Mouse (Mus musculus) c-Kit-negative CD71-positive TER-119-positive erythroid progenitor cells, embryonic 14.5 days (primary cell): ENCODE measurements around the gene Asns.
"Not testable (repeated sequence)": the region's sequence is repeated elsewhere in the genome, so short reads cannot be mapped to it uniquely, and the experiment has no call there.

Source experiments
- DNase-seq: peaks from one replicate; pipeline ENCODE4 v3.0.0-alpha.2; 2013; ENCODE audit warnings: low read depth, low spot score

Gene Asns

GRCm38 (mm10) chr6:7676194-7676901 lies 16.7 kb downstream of the Asns start:
- no peak for DNase-seq

DNA sequence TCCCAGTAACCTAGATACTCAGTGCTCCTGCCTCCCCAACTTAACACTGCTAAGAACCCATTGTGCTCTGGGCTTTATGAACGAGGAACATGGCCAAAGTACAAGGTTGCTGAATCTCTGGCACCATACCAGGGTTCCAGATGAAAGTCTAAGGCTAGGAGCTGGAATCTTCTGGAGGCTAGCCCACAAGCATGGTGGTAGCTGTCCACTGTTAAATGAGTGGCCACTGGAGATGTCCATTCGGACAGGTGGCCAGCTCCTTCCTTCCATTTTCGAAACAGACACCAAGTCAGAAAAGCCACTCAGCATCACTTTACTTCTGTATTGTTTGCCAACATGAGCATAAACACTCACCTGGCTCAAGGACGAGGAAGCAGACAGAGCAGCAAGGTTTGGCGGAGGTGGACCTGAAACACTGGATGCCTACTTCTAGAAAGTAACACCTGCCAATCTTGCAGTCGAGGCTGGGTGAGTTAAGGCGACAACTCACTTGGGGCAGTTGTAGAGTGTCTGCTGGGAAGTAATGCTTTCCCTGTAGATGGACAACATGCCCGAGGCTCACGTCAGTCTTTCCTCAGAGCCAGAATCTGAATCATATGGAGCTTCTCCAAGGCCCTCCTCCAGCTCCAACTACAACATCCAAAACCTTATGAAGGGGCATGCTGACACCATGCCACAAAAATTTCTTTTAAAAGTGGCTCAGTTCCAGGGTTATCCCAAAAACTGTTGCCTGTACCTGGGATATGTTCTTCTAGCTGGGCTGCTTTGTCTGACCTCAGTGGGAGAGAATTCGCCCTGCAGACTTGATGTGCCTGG lies 20.4 kb downstream of the Asns start:
- no peak for DNase-seq

DNA sequence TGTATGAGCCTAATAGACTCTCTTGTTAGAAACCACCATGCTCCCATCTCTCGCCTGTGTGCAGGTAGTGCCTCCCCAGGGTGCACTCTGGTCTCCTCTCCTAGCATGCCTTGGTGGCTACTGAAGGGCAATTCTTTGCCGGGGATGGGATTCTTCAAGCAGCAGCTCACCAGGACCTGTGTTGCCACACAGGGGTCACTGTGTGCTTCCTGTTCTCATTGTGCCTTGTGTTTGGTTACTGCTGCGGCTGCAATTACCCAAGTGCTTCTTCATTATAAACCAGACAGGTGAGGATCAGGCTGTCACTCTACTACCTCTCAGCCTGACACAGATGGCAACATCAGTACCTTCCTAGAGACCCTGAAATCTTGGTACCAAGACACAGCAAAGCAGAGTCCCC lies 21.6 kb downstream of the Asns start:
- no peak for DNase-seq

DNA sequence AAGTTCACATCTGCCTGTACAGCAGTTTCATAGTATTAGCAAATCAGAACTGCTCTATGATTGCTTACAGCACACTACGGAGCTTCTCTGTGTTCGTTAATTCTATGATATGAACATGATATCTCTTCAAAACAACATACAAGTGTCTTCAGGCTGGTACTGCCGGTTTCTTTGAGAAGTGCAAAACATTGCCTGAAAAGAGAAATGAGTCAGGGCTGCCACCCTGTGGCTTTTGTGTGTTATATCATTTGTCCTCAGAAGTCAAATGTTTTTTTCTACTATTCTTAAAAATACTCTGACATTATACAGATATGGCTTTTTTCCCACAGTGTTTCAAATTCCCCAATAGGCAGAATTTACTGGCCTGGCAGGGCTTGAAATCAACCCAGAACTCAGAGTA lies 22.5 kb downstream of the Asns start:
- DNase-seq, result no peak

- DNase-seq, result no peak
These were observed 23.3 kb downstream of the Asns start for GRCm38 (mm10) chr6:7669721-7670120.

- no peak for DNase-seq
These were observed 24.7 kb downstream of the Asns start for GRCm38 (mm10) chr6:7668332-7668731.

GRCm38 (mm10) chr6:7665902-7666301 lies 27.2 kb downstream of the Asns start:
- not testable (repeated sequence) for DNase-seq

DNA sequence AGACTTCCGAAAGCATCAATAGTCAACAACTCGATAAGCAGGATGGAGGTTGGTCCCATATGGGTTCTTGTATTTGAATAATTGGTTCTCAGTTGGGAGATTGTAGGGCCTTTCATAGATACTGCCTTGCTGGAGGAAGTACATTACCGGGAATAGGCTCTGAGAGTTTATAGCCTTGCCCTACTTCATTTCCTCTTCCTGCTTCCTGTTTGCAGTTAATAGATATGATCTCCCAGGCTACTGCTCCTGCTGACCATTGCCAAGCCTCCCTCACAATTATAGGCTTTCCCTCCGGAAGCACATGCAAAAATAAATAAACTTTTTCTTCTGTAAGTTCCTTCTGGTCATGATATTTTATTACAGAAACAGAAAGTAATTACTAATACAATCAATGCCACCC lies 31.6 kb downstream of the Asns start:
- no peak for DNase-seq

- DNase-seq, result no peak
These were observed 32.5 kb downstream of the Asns start for GRCm38 (mm10) chr6:7660377-7661080.

- DNase-seq, result no peak
These were observed 36.5 kb downstream of the Asns start for GRCm38 (mm10) chr6:7656601-7657000.

DNA sequence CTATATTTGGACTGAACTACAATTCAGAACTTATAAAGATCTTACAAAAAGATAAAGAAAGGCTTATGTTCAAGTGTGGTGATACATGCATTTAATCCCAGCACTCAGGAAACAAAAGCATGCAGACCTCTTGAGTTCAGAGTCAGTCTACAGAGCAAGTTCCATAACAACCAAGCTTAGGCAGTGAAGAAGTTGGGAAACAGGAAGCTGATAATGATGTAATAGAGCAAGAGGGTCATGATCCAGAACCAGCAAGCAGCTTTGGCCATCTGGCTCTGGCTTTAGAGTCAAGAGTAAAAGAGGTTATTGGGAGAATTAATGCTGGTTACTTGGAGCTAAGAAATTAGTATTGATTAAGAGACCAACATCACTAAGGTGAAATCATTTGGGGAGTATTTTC lies 44.6 kb downstream of the Asns start:
- no peak for DNase-seq
